Comparison of ENCODE assay signal across 18 mouse cellular contexts in genomic region chr7:45573954-45574353, GRCm38 (mm10). TPM values are rescaled to one million over a fixed set of nuclear protein-coding genes. Genes with fewer than 3 reads are reported as not detected.
DNase-seq lines count a peak whose midpoint lies in the region; ATAC-seq and TF ChIP-seq lines count a peak whose summit lies in the region.
"Had no signal": no experiment of that assay in that cellular context is flagged by ENCODE, and none has a peak within 500 bp of the region (broad histone marks: within the 10 kb centered on the region; RNA-seq: fewer than 3 reads in every experiment).

No protein-coding gene starts in this region.

- H3K36me3 ChIP-seq in erythroblast, embryonic 14.5 days (ENCODE audit: control insufficient read depth), result peaks cover 45% of the 10 kb centered on the region
- peaks cover 19% of the 10 kb centered on the region for H3K36me3 ChIP-seq in ES-Bruce4 (ENCODE audit: control insufficient read depth, insufficient read depth, low read length, poor library complexity, severe bottlenecking)
- H3K36me3 ChIP-seq in forebrain, embryonic 10.5 days (replicated peaks), result peaks cover 37% of the 10 kb centered on the region

- WGBS in forebrain, embryonic 10.5 days, result 90% methylated on average over 8 of the region's 8 CpGs

- no peak for TF ChIP-seq POLR2A in ES-Bruce4 (IDR thresholded peaks at IDR 0.05; ENCODE audit: insufficient read depth, low read length)

- H3K9me3 ChIP-seq in erythroblast, embryonic 14.5 days (ENCODE audit: control insufficient read depth, low read length), result no peaks in the 10 kb centered on the region
- H3K9me3 ChIP-seq in ES-Bruce4 (replicated peaks; ENCODE audit: control insufficient read depth, insufficient read depth, low read length, poor library complexity, severe bottlenecking), result no peaks in the 10 kb centered on the region
- H3K9me3 ChIP-seq in forebrain, embryonic 10.5 days, result no peaks in the 10 kb centered on the region
- H3K9me3 ChIP-seq: hindbrain, embryonic 12.5 days; midbrain, embryonic 13.5 days; stomach, embryonic 15.5 days had no signal

- no peak for TF ChIP-seq CTCF in ES-Bruce4 (IDR thresholded peaks at IDR 0.05; ENCODE audit: low read depth, low read length)

- H3K27me3 ChIP-seq in erythroblast, embryonic 14.5 days (ENCODE audit: control insufficient read depth), result no peaks in the 10 kb centered on the region
- no peaks in the 10 kb centered on the region for H3K27me3 ChIP-seq in ES-Bruce4 (ENCODE audit: control insufficient read depth, insufficient read depth, low read length, poor library complexity, severe bottlenecking)
- no peaks in the 10 kb centered on the region for H3K27me3 ChIP-seq in forebrain, embryonic 10.5 days (ENCODE audit: poor library complexity, severe bottlenecking)
- H3K27me3 ChIP-seq: hindbrain, embryonic 12.5 days; midbrain, embryonic 13.5 days; stomach, embryonic 15.5 days had no signal

- peaks cover 41% of the 10 kb centered on the region for H3K4me1 ChIP-seq in erythroblast, embryonic 14.5 days (ENCODE audit: control insufficient read depth)
- peaks cover 17% of the 10 kb centered on the region for H3K4me1 ChIP-seq in ES-Bruce4 (ENCODE audit: control insufficient read depth, insufficient read depth, low read length)
- peaks cover 29% of the 10 kb centered on the region for H3K4me1 ChIP-seq in forebrain, embryonic 10.5 days

- peak; percentile 52 to 69 for DNase-seq in kidney, postnatal 25 days
- DNase-seq in thymus, adult 18-20 months, result peak; percentile 65 to 76
- no peak for DNase-seq in forebrain, embryonic 10.5 days (ENCODE audit: extremely low spot score, low spot score)
- no peak for DNase-seq in left cerebral cortex, adult 8-10 months (ENCODE audit: low spot score in 2 of 2)
- DNase-seq: cerebellum, postnatal 25 days; left cerebral cortex, postnatal 4 days; lung, postnatal 10 days had no signal

- ATAC-seq in erythroblast, adult 5-6 weeks (replicated peaks; ENCODE audit: low FRiP score, poor library complexity, severe bottlenecking), result no peak
- ATAC-seq in erythroid progenitor cell, adult 5-6 weeks (replicated peaks; ENCODE audit: low FRiP score, poor library complexity, severe bottlenecking), result no peak
- ATAC-seq: midbrain, embryonic 13.5 days had no signal

- H3K27ac ChIP-seq in ES-Bruce4 (ENCODE audit: insufficient read depth, low read length), result peak overlapping the region; percentile 100
- H3K27ac ChIP-seq in forebrain, embryonic 10.5 days, result no peak overlapping the region
- H3K27ac ChIP-seq: hindbrain, embryonic 12.5 days; midbrain, embryonic 13.5 days; stomach, embryonic 15.5 days had no signal

- H3K4me3 ChIP-seq in erythroblast, embryonic 14.5 days (replicated peaks), result peak overlapping the region; percentile 53
- H3K4me3 ChIP-seq in ES-Bruce4 (ENCODE audit: low read depth, low read length), result no peak overlapping the region
- H3K4me3 ChIP-seq in forebrain, embryonic 10.5 days, result no peak overlapping the region
- H3K4me3 ChIP-seq: hindbrain, embryonic 12.5 days; midbrain, embryonic 13.5 days; stomach, embryonic 15.5 days had no signal

- TF ChIP-seq EP300 in ES-Bruce4 (IDR thresholded peaks at IDR 0.05; ENCODE audit: insufficient read depth, low read depth, low read length), result no peak

- 0 out of 2 replicates have a peak overlapping the region, but pooled peaks have one; percentile 77 for H3K9ac ChIP-seq in ES-Bruce4 (ENCODE audit: low read depth, poor library complexity, severe bottlenecking)
- H3K9ac ChIP-seq: hindbrain, embryonic 12.5 days; stomach, embryonic 15.5 days had no signal

RNA-seq across cellular contexts. Expression of gene Bcat2, which starts 4.0 kb away (rescaled TPM):
- 1.1 and 2.6 TPM in 2 replicates for polyA plus RNA-seq in erythroblast, embryonic 14.5 days (2012)
- 5.8 and 9.0 TPM in 2 replicates for total RNA-seq in erythroblast, adult 5-6 weeks (2015; ENCODE audit: low replicate concordance)
- 10.7 and 11.2 TPM in 2 replicates for total RNA-seq in erythroblast, adult 5-6 weeks (2017; ENCODE audit: low replicate concordance)
- 104 and 144 TPM in 2 replicates for polyA plus RNA-seq in ES-Bruce4 (2011; ENCODE audit: insufficient read depth, insufficient read length, low read depth, missing spikeins)
- 8.4 and 17.7 TPM in 2 replicates for total RNA-seq in erythroid progenitor cell, adult 5-6 weeks (2015; ENCODE audit: low replicate concordance)
- 4.0 and 22.0 TPM in 2 replicates for total RNA-seq in erythroid progenitor cell, adult 5-6 weeks (2017; ENCODE audit: low replicate concordance)
- polyA plus RNA-seq in forebrain, embryonic 10.5 days (2016; fragmentation: Nextera tagmentation; extraction: Ambion mirVana), result 38.2 and 39.1 TPM in 2 replicates
- 10 to 100 TPM; 19.3 to 21.1 (median 19.9) TPM for total RNA-seq in left cerebral cortex, adult 8-10 months (2022)

RNA-seq across cellular contexts. Expression of gene Hsd17b14, which starts 19.3 kb away (rescaled TPM):
- polyA plus RNA-seq in erythroblast, embryonic 14.5 days (2012), result 0.31 and 0.50 TPM in 2 replicates
- not detected in 2 replicates for total RNA-seq in erythroblast, adult 5-6 weeks (2015; ENCODE audit: low replicate concordance)
- not detected in 2 replicates for total RNA-seq in erythroblast, adult 5-6 weeks (2017; ENCODE audit: low replicate concordance)
- 55.0 and 62.2 TPM in 2 replicates for polyA plus RNA-seq in ES-Bruce4 (2011; ENCODE audit: insufficient read depth, insufficient read length, low read depth, missing spikeins)
- not detected in 2 replicates for total RNA-seq in erythroid progenitor cell, adult 5-6 weeks (2015; ENCODE audit: low replicate concordance)
- not detected in 2 replicates for total RNA-seq in erythroid progenitor cell, adult 5-6 weeks (2017; ENCODE audit: low replicate concordance)
- 0.39 and 0.63 TPM in 2 replicates for polyA plus RNA-seq in forebrain, embryonic 10.5 days (2016; fragmentation: Nextera tagmentation; extraction: Ambion mirVana)
- 1 to 10 TPM in 2 of 4 experiments, under 1 TPM in 1, not detected in 1; 0.72 to 2.6 (median 1.2) TPM for total RNA-seq in left cerebral cortex, adult 8-10 months (2022)
- total RNA-seq: layer of hippocampus, postnatal 10 days; left cerebral cortex, postnatal 4 days had no signal

RNA-seq across cellular contexts. Expression of gene Fgf21, which starts 41.3 kb away (rescaled TPM):
- polyA plus RNA-seq in erythroblast, embryonic 14.5 days (2012), result not detected in 2 replicates
- total RNA-seq in erythroblast, adult 5-6 weeks (2015; ENCODE audit: low replicate concordance), result not detected in 2 replicates
- not detected in 2 replicates for total RNA-seq in erythroblast, adult 5-6 weeks (2017; ENCODE audit: low replicate concordance)
- 0.94 and 1.7 TPM in 2 replicates for polyA plus RNA-seq in ES-Bruce4 (2011; ENCODE audit: insufficient read depth, insufficient read length, low read depth, missing spikeins)
- total RNA-seq in erythroid progenitor cell, adult 5-6 weeks (2015; ENCODE audit: low replicate concordance), result not detected in 2 replicates
- total RNA-seq in erythroid progenitor cell, adult 5-6 weeks (2017; ENCODE audit: low replicate concordance), result not detected in 2 replicates
- not detected in 2 replicates for polyA plus RNA-seq in forebrain, embryonic 10.5 days (2016; fragmentation: Nextera tagmentation; extraction: Ambion mirVana)
- not detected for total RNA-seq in left cerebral cortex, adult 8-10 months (2022)
- total RNA-seq: heart, adult 8-10 months; layer of hippocampus, postnatal 10 days; left cerebral cortex, postnatal 4 days had no signal
- polyA plus RNA-seq: frontal cortex, adult 2 months; neural tube, embryonic 14.5 days had no signal

RNA-seq across cellular contexts. Expression of gene Fut1, which starts 43.1 kb away (rescaled TPM):
- polyA plus RNA-seq in erythroblast, embryonic 14.5 days (2012), result not detected in 2 replicates
- not detected in 2 replicates for total RNA-seq in erythroblast, adult 5-6 weeks (2015; ENCODE audit: low replicate concordance)
- not detected in 2 replicates for total RNA-seq in erythroblast, adult 5-6 weeks (2017; ENCODE audit: low replicate concordance)
- polyA plus RNA-seq in ES-Bruce4 (2011; ENCODE audit: insufficient read depth, insufficient read length, low read depth, missing spikeins), result 3.0 and 3.9 TPM in 2 replicates
- total RNA-seq in erythroid progenitor cell, adult 5-6 weeks (2015; ENCODE audit: low replicate concordance), result not detected in 2 replicates
- total RNA-seq in erythroid progenitor cell, adult 5-6 weeks (2017; ENCODE audit: low replicate concordance), result not detected in 2 replicates
- 0.07 TPM in 1 of 2 replicates, not detected in the other for polyA plus RNA-seq in forebrain, embryonic 10.5 days (2016; fragmentation: Nextera tagmentation; extraction: Ambion mirVana)
- under 1 TPM in 1 of 4 experiments, not detected in 3; 0.21 TPM for total RNA-seq in left cerebral cortex, adult 8-10 months (2022)
- total RNA-seq: heart, adult 8-10 months had no signal
- polyA plus RNA-seq: hindbrain, embryonic 12.5 days; midbrain, embryonic 13.5 days; neural tube, embryonic 14.5 days had no signal

RNA-seq across cellular contexts. Expression of gene Izumo1, which starts 47.7 kb away (rescaled TPM):
- 0.05 TPM in 1 of 2 replicates, not detected in the other for polyA plus RNA-seq in erythroblast, embryonic 14.5 days (2012)
- total RNA-seq in erythroblast, adult 5-6 weeks (2015; ENCODE audit: low replicate concordance), result not detected in 2 replicates
- not detected in 2 replicates for total RNA-seq in erythroblast, adult 5-6 weeks (2017; ENCODE audit: low replicate concordance)
- 4.6 and 5.8 TPM in 2 replicates for polyA plus RNA-seq in ES-Bruce4 (2011; ENCODE audit: insufficient read depth, insufficient read length, low read depth, missing spikeins)
- total RNA-seq in erythroid progenitor cell, adult 5-6 weeks (2015; ENCODE audit: low replicate concordance), result not detected in 2 replicates
- not detected in 2 replicates for total RNA-seq in erythroid progenitor cell, adult 5-6 weeks (2017; ENCODE audit: low replicate concordance)
- 0.25 TPM in 1 of 2 replicates, not detected in the other for polyA plus RNA-seq in forebrain, embryonic 10.5 days (2016; fragmentation: Nextera tagmentation; extraction: Ambion mirVana)
- total RNA-seq in left cerebral cortex, adult 8-10 months (2022), result not detected
- total RNA-seq: layer of hippocampus, postnatal 10 days had no signal
- polyA plus RNA-seq: neural tube, embryonic 14.5 days had no signal

Comparison
In these comparisons a context has a peak if more than half of its experiments do, and no peak if none do; other contexts are left out.
1. DNase-seq: peak in kidney, postnatal 25 days (2 of 2) and thymus, adult 18-20 months (2 of 2); none in forebrain, embryonic 10.5 days (single experiment) and left cerebral cortex, adult 8-10 months (0 of 2).